Mouse (Mus musculus) stomach, postnatal 0 days (tissue): Measurements from ENCODE around the gene Cxcl1. TPM values are rescaled to one million over a fixed set of nuclear protein-coding genes. Genes with fewer than 3 reads are reported as not detected.

ENCODE experiments used
- ATAC-seq: fragments of 200-750 bp; cut with Nextera tagmentation; 2 replicates; pipeline ENCODE4 v1.8.0; 2017; ENCODE audit not compliant: low FRiP score, low TSS enrichment
- DNase-seq: peaks from one replicate; pipeline ENCODE4 v3.0.0-alpha.2; 2016; ENCODE audit warnings: low spot score
- H3K27ac ChIP-seq: fragments of 300-500 bp; sonication (generic); replicated peaks from 2 replicates; pipeline ENCODE4 v1.5.1; 2014; ENCODE audit warnings: mild to moderate bottlenecking, control low read depth
- H3K27me3 ChIP-seq: fragments of 300-500 bp; sonication (generic); 2 replicates; pipeline ENCODE4 v1.6.1; 2014; ENCODE audit warnings: low read length; ENCODE audit not compliant: control insufficient read depth, insufficient read depth
- H3K36me3 ChIP-seq: fragments of 300-500 bp; sonication (generic); 2 replicates; pipeline ENCODE4 v1.6.1; 2014; ENCODE audit warnings: low read length, mixed read lengths; ENCODE audit not compliant: control insufficient read depth, insufficient read depth
- H3K4me1 ChIP-seq: fragments of 300-500 bp; sonication (generic); replicated peaks from 2 replicates; pipeline ENCODE4 v1.6.1; 2014; ENCODE audit warnings: antibody characterized with exemption; ENCODE audit not compliant: control insufficient read depth, insufficient read depth
- H3K4me2 ChIP-seq: fragments of 300-500 bp; sonication (generic); replicated peaks from 2 replicates; pipeline ENCODE4 v1.6.1; 2014; ENCODE audit warnings: low read depth, mild to moderate bottlenecking, control low read depth, moderate library complexity
- H3K4me3 ChIP-seq: fragments of 300-500 bp; sonication (generic); 2 replicates; pipeline ENCODE4 v1.5.1; 2014; ENCODE audit warnings: low read depth, low read length, control low read depth
- H3K9ac ChIP-seq: fragments of 300-500 bp; sonication (generic); 2 replicates; pipeline ENCODE4 v1.6.1; 2014; ENCODE audit warnings: mild to moderate bottlenecking, low read length, control low read depth, mixed read lengths
- H3K9me3 ChIP-seq: fragments of 300-500 bp; sonication (generic); 2 replicates; pipeline ENCODE4 v1.6.1; 2016; ENCODE audit warnings: low read length; ENCODE audit not compliant: control insufficient read depth
- CTCF ChIP-seq: IDR thresholded peaks from 2 replicates; pipeline ENCODE4 v1.5.1; 2016; ENCODE audit warnings: antibody characterized with exemption, low read depth, mild to moderate bottlenecking, moderate library complexity
- EP300 ChIP-seq: optimal IDR thresholded peaks from 2 replicates; pipeline ENCODE3; 2016; ENCODE audit warnings: antibody characterized with exemption
- WGBS: fragments of 180-500 bp; shearing (Covaris S2); extraction: QIAGEN DNeasy Blood & Tissue Kit; methylation state at CpG from one replicate; pipeline ENCODE4 v1.1.7; 2014; 5-methylcytosine and 5-hydroxymethylcytosine counted together
- polyA plus RNA-seq: library from polyadenylated mRNA; unstranded; fragments of >200 nt; fragmentation: Nextera tagmentation; extraction: Ambion mirVana; gene quantifications from 2 replicates; pipeline ENCODE4 v1.2.1, GENCODE M21; 2015

Gene Cxcl1
- polyA plus RNA-seq, 1 experiment from 2014 or later = 0.93 TPM

DNA sequence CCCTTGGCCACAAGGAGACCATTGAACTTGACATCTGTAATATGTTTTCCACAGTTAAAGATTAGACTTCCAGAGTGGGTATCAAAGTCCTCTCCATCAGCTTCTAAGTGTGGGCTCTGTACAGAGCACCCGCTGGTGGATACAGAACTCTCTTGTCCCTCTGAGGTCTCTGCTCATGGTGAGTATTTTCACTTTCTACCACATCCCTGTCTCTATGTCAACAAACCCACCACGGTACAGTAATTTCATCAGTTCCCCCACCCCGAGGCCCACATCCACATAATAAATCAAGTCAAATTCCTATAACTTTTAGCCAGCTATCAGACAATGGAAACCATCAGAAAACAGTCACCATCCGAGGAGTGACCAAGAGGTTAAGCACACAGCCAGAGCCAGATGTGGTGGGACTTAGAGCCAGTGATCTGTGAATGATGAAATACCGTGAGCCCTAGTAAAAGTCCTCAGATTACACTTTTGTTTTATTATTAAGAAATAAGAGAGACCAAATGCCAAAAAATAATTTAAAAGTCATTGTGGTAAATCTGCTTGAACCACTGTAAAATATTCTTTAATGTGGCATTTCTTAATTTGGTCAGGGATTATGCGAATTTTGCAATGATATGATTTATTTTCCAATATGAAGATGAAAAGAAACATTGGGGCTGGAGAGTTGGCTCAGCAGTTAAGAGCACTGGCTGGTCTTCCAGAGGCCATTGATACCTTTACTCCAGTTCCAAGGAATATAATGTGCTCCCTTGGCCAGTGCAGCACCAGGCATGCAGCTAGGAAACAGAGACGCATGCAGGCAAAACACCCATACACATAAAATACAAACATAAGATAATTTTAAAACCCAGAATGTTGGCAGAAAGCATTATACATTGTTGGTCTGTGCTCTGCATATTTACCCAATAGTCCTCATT lies 35.5 kb upstream of the Cxcl1 start:
- WGBS = 54% methylated on average over 7 of the region's 7 CpGs
- Histone ChIP-seq H3K36me3 (no peaks in the 10 kb centered on the region), H3K27ac (no peak overlapping the region), H3K4me1 (no peaks in the 10 kb centered on the region), H3K4me3 (no peak overlapping the region), H3K9me3 (no peaks in the 10 kb centered on the region), H3K4me2 (no peak overlapping the region), H3K9ac (no peak overlapping the region), H3K27me3 (no peaks in the 10 kb centered on the region)
- TF ChIP-seq CTCF (no peak), EP300 (no peak)
- no peak for ATAC-seq
- no peak for DNase-seq

DNA sequence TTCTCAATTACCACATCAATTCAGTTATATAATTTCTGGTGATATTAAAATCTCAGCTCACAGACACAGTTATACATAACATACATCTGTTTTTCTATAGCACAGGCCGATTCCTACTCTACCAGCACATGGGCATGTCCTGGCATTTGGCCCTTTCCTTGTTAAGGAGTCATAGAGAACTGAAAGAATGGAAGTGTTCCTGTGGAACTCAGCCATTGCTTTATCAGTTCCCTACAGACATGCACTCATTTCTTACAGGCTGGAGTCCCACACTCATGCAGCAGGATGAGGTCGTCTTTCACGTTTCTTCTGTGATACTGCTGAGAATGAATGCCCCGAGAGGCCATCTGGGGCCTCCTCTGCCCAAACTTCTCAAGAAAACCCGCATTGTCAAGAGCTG lies 33.6 kb upstream of the Cxcl1 start:
- no peak for ATAC-seq
- DNase-seq = no peak

DNA sequence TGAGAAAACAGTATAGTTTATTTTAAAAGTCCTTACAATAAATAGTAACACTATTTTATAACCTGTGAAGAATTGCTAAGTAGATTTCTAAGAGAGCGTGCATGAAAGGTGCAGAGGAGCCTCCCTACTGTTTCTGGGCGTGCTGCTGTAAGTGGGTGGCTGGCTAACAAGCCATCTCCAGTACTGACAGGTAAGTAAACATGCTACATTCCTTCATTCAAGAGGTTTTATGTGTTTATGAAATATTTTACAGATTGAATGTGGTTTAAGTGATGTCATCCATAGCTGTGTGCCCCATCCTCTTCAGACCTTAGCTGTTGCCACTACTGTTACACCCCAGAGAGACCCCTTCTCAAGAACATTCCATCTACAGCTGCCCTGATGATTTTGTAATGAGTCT lies 32.6 kb upstream of the Cxcl1 start:
- H3K27ac ChIP-seq = no peak overlapping the region
- no peak for ATAC-seq
- H3K4me3 ChIP-seq = no peak overlapping the region
- H3K4me2 ChIP-seq = no peak overlapping the region
- DNase-seq = no peak
- H3K27me3 ChIP-seq = no peaks in the 10 kb centered on the region
- H3K36me3 ChIP-seq = no peaks in the 10 kb centered on the region
- no peaks in the 10 kb centered on the region for H3K9me3 ChIP-seq
- no peak overlapping the region for H3K9ac ChIP-seq
- H3K4me1 ChIP-seq = no peaks in the 10 kb centered on the region
- 77% methylated on average over 2 of the region's 2 CpGs for WGBS
- TF ChIP-seq CTCF = no peak
- no peak for TF ChIP-seq EP300

More for the DNA sequence above, 33.6 kb upstream of the Cxcl1 start:
- Histone ChIP-seq H3K4me3 (no peak overlapping the region), H3K9me3 (no peaks in the 10 kb centered on the region), H3K27me3 (no peaks in the 10 kb centered on the region), H3K36me3 (no peaks in the 10 kb centered on the region), H3K27ac (no peak overlapping the region), H3K4me2 (no peak overlapping the region), H3K9ac (no peak overlapping the region), H3K4me1 (no peaks in the 10 kb centered on the region)
- TF ChIP-seq EP300 = no peak
- no peak for TF ChIP-seq CTCF
- 67% methylated on average over 5 of the region's 5 CpGs for WGBS

DNA sequence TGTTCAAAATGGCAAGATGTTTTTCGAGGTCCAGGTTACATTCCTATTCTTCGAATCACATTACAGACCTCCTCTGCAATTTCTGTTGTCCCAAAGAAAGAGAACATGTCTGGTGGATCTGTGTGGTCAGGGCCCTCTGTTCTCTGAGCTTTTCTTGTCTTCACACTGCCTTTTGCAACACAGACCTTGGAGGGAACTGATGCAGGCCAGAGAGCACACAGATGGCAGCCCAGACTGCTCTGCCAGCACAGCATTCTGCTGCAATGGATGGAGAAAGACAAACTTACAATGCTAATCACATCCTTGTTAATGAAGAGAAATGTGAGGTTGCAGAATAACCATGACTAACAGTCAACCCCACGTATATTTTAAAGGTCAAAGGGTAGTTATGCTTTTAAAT lies 32.0 kb upstream of the Cxcl1 start:
- no peak for DNase-seq
- Histone ChIP-seq H3K9ac (no peak overlapping the region), H3K4me3 (no peak overlapping the region), H3K9me3 (no peaks in the 10 kb centered on the region), H3K36me3 (no peaks in the 10 kb centered on the region), H3K4me1 (no peaks in the 10 kb centered on the region), H3K27ac (no peak overlapping the region), H3K27me3 (no peaks in the 10 kb centered on the region), H3K4me2 (no peak overlapping the region)
- TF ChIP-seq CTCF (no peak), EP300 (no peak)
- WGBS = 69% methylated on average over 3 of the region's 3 CpGs
- no peak for ATAC-seq

DNA sequence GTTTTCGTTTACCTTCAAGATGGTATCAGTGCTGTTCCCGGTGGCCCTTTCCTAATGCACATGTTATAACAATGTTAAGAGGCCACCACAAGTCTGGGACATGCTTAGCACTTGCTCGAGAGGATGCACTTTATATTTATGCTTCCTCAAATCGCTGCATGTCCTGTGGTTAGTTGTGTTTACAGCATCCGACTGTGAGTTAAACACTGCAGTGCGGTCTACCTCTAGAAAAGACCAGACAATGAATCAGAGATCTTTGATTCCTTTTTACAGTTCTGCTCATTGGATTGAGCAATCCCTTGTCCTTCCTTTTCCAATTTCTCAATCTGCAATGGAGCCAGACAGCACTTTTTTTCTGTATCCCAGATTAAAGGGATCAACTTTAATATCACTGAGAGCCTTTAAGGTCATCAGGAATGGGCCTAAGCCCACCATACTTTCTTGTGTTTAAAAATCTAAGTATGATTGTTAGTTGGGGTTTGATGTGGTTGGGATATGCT lies 29.1 kb upstream of the Cxcl1 start:
- 59% methylated on average over 6 of the region's 6 CpGs for WGBS

DNA sequence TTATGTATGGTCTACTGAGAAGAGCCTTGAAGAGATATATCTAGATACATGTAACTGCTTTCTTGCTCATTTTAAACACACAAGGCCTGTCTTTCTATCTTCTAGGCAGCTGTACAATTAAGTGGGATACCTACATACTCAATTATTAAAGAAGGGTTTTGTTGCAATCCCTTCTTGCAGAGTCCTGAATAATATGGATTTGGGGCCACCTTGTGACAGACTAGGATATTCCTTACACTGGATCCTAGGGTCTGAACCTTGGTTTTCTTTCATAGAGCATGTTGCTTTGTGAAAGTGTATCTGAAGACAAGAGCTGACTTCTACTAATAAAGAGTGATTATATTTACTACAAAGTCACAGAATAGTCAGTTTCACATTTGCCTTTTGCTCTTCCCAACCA lies 24.3 kb upstream of the Cxcl1 start:
- DNase-seq (no peak), ATAC-seq (no peak)
- H3K4me2 ChIP-seq = no peak overlapping the region
- no peaks in the 10 kb centered on the region for H3K4me1 ChIP-seq
- no peaks in the 10 kb centered on the region for H3K27me3 ChIP-seq
- TF ChIP-seq EP300 (no peak), CTCF (peak; percentile 65)
- H3K9me3 ChIP-seq = no peaks in the 10 kb centered on the region
- no peak overlapping the region for H3K9ac ChIP-seq
- H3K36me3 ChIP-seq = no peaks in the 10 kb centered on the region
- H3K27ac ChIP-seq = no peak overlapping the region
- H3K4me3 ChIP-seq = no peak overlapping the region

More for the DNA sequence above, 29.1 kb upstream of the Cxcl1 start:
- Histone ChIP-seq H3K27ac (no peak overlapping the region), H3K9ac (no peak overlapping the region), H3K4me2 (no peak overlapping the region), H3K4me3 (no peak overlapping the region), H3K27me3 (no peaks in the 10 kb centered on the region), H3K36me3 (no peaks in the 10 kb centered on the region), H3K9me3 (no peaks in the 10 kb centered on the region), H3K4me1 (no peaks in the 10 kb centered on the region)
- TF ChIP-seq CTCF (no peak), EP300 (no peak)
- ATAC-seq = no peak
- no peak for DNase-seq
